Mouse (Mus musculus): ENCODE results near the gene Zbtb11.
"Not testable (repeated sequence)": the region's sequence is repeated elsewhere in the genome, so short reads cannot be mapped to it uniquely, and the experiment has no call there.

The Zbtb11 gene

GRCm38 (mm10) chr16:56038090-56038489 is 64.4 kb downstream of the Zbtb11 start:
- no peak for DNase-seq (ENCODE audit: low spot score)

GRCm38 (mm10) chr16:56048038-56048437 is 74.4 kb downstream of the Zbtb11 start, which contains the start of gene Senp7:
TSS of gene Senp7 (plus strand) at chr16:56048338.
- not testable (repeated sequence) for DNase-seq (ENCODE audit: low spot score)

DNA sequence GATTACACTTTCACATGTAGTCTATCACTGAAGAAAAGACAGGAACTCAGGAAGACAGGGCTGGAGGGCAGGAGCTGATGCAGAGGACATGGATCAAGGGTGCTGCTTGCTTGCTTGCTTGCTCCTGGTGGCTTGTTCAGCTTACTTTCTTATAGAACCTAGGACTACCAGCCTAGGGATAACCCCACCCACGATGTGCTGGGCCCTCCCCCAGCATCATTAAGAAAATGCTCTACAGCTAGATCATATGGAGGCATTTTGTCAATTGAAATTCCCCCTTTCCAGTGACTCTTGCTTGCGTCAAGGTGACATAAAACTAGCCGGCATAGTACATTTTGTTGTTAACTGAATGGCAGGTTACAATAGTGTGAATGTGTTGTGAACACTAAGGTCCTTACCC is 82.2 kb downstream of the Zbtb11 start:
- DNase-seq (ENCODE audit: low spot score), result no peak

- no peak for DNase-seq (ENCODE audit: low spot score)
Measured at GRCm38 (mm10) chr16:56056944-56057590, 83.4 kb downstream of the Zbtb11 start.

- DNase-seq (ENCODE audit: low spot score), result no peak
Measured at GRCm38 (mm10) chr16:56058151-56058550, 84.5 kb downstream of the Zbtb11 start.

All from urinary bladder, postnatal 25 days (tissue).